Mouse (Mus musculus) midbrain, postnatal 0 days (tissue): Measurements from ENCODE around the gene Inca1. TPM values are rescaled to one million over a fixed set of nuclear protein-coding genes. Genes with fewer than 3 reads are reported as not detected.

ENCODE experiments used
- ATAC-seq: fragments of 200-750 bp; cut with Nextera tagmentation; 2 replicates; pipeline ENCODE4 v1.8.0; 2017; ENCODE audit warnings: moderate number of reproducible peaks, mild to moderate bottlenecking, moderate TSS enrichment, moderate library complexity; ENCODE audit not compliant: low FRiP score
- DNase-seq: peaks from one replicate; pipeline ENCODE4 v3.0.0-alpha.2; 2015; ENCODE audit warnings: low spot score
- H3K27ac ChIP-seq: fragments of 300-500 bp; sonication (generic); 2 replicates; pipeline ENCODE4 v1.5.1; 2014; ENCODE audit warnings: low read depth, mild to moderate bottlenecking, low read length, mixed read lengths
- H3K27me3 ChIP-seq: fragments of 300-500 bp; sonication (generic); 2 replicates; pipeline ENCODE4 v1.6.1; 2014; ENCODE audit warnings: low read length, control low read depth, mixed read lengths; ENCODE audit not compliant: insufficient read depth
- H3K36me3 ChIP-seq: fragments of 300-500 bp; sonication (generic); 2 replicates; pipeline ENCODE4 v1.6.1; 2014; ENCODE audit warnings: low read length, control low read depth, mixed read lengths; ENCODE audit not compliant: insufficient read depth
- H3K4me1 ChIP-seq: fragments of 300-500 bp; sonication (generic); 2 replicates; pipeline ENCODE4 v1.6.1; 2014; ENCODE audit warnings: mild to moderate bottlenecking, control low read depth, antibody characterized with exemption, low read length, mixed read lengths; ENCODE audit not compliant: insufficient read depth
- H3K4me2 ChIP-seq: fragments of 300-500 bp; sonication (generic); 2 replicates; pipeline ENCODE4 v1.6.1; 2014; ENCODE audit warnings: low read depth, mild to moderate bottlenecking, low read length, mixed read lengths; ENCODE audit not compliant: poor library complexity, severe bottlenecking
- H3K4me3 ChIP-seq: fragments of 300-500 bp; sonication (generic); 2 replicates; pipeline ENCODE4 v1.5.1; 2014; ENCODE audit warnings: low read depth, mild to moderate bottlenecking, low read length, moderate library complexity
- H3K9ac ChIP-seq: fragments of 300-500 bp; sonication (generic); replicated peaks from 2 replicates; pipeline ENCODE4 v1.6.1; 2014; ENCODE audit warnings: mild to moderate bottlenecking, low read length, moderate library complexity, mixed read lengths; ENCODE audit not compliant: poor library complexity, severe bottlenecking
- H3K9me3 ChIP-seq: fragments of 300-500 bp; sonication (generic); 2 replicates; pipeline ENCODE4 v1.6.1; 2016; ENCODE audit warnings: low read length, control low read depth
- CTCF ChIP-seq: IDR thresholded peaks from 2 replicates; pipeline ENCODE4 v1.5.1; 2016; ENCODE audit warnings: antibody characterized with exemption, mild to moderate bottlenecking
- WGBS: fragments of 180-500 bp; shearing (Covaris S2); extraction: QIAGEN DNeasy Blood & Tissue Kit; methylation state at CpG from one replicate; pipeline ENCODE4 v1.1.7; 2014; 5-methylcytosine and 5-hydroxymethylcytosine counted together
- polyA plus RNA-seq: library from polyadenylated mRNA; unstranded; fragments of >200 nt; fragmentation: Nextera tagmentation; extraction: Ambion mirVana; gene quantifications from 2 replicates; pipeline ENCODE4 v1.2.1, GENCODE M21; 2015
- total RNA-seq: library from RNA; depleted of rRNA; stranded (reverse); fragments of >200 nt; gene quantifications from 2 replicates; pipeline ENCODE4 v1.2.3, GENCODE M21; 2014

Inca1 gene
- total and polyA plus RNA-seq, 2 experiments from 2014 or later: 2.1 to 4.8 TPM

- ATAC-seq: no peak
- Histone ChIP-seq H3K9me3 (no peaks in the 10 kb centered on the region), H3K4me2 (no peak overlapping the region), H3K27ac (no peak overlapping the region), H3K27me3 (no peaks in the 10 kb centered on the region), H3K4me3 (no peak overlapping the region), H3K9ac (no peak overlapping the region), H3K4me1 (no peaks in the 10 kb centered on the region), H3K36me3 (no peaks in the 10 kb centered on the region)
- 92% methylated on average over 3 of the region's 3 CpGs for WGBS
- TF ChIP-seq CTCF: no peak
- no peak for DNase-seq
Measured at GRCm38 (mm10) chr11:70741603-70742002, 41.6 kb upstream of the Inca1 start.

DNA sequence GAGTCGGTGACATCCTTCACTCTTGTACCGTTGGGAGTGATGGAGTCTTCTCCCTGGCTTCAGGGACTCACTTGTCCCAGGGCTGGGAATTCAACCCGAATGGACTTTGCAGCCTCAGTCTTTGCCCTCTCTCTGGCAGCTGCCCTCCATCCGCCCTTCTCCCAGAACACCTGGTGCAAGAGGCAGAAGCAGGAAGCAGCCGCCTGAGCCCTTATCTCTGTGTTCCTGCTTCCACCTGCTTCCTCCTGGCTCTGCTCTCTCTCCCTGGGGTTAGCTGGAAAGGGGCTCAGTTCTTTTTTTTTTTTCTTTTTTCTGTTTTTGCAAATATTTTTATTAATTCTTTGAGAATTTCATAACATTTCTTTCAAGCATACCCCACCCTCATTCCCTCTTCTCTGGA is 37.8 kb upstream of the Inca1 start:
- Histone ChIP-seq H3K27me3 (no peaks in the 10 kb centered on the region), H3K4me1 (no peaks in the 10 kb centered on the region), H3K36me3 (no peaks in the 10 kb centered on the region), H3K4me3 (no peak overlapping the region), H3K9me3 (no peaks in the 10 kb centered on the region), H3K9ac (no peak overlapping the region), H3K27ac (no peak overlapping the region), H3K4me2 (no peak overlapping the region)
- TF ChIP-seq CTCF: no peak
- DNase-seq: no peak
- WGBS: 77% methylated on average over 5 of the region's 5 CpGs
- ATAC-seq: no peak

DNA sequence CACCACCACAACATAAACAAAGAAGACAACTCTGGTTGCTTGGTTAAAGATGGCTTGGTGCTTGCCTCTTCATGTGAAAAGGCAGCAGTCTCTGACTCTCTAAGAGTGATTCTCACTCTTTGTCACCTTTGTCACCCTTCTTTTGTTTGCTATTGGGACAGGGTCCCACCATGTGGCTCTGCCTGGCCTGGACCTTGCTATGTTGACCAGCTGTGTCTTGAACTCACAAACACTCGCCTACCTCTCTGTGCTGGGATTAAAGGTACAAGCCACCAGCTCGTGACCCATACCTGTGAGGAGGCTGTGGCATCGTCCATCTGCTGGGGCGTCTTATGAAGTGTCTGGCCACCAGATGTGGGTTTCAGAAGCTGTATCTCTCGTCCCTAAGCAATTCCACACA is 33.3 kb upstream of the Inca1 start:
- Histone ChIP-seq H3K4me1 (no peaks in the 10 kb centered on the region), H3K36me3 (peaks cover 10% of the 10 kb centered on the region), H3K9me3 (no peaks in the 10 kb centered on the region), H3K4me3 (no peak overlapping the region), H3K27me3 (no peaks in the 10 kb centered on the region), H3K27ac (no peak overlapping the region), H3K4me2 (no peak overlapping the region), H3K9ac (no peak overlapping the region)
- 72% methylated on average over 5 of the region's 5 CpGs for WGBS
- TF ChIP-seq CTCF: no peak
- no peak for DNase-seq
- no peak for ATAC-seq

DNA sequence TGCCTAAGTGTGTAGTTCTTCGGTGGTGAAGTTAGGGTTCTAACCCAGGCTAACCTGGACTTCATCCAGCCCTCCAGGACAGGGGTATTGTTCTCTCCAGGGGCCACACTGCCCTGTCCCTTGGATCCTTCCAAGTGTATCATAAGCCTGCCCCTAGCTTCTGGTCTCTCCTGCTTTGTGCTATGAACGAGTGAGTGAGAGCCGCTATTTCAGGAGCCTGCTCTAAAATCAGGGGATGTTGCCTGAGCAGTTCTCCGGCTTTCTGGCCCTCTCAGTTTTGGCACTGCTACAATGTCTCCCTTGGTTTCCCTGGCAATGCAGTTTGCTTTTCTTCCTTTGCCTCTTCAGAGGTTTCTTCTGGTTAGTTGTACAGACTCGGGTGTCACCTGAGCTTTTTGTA is 31.2 kb upstream of the Inca1 start:
- no peak for TF ChIP-seq CTCF
- Histone ChIP-seq H3K27ac (peak overlapping the region; percentile 27; the same call in 1 of the 2 replicates), H3K9ac (no peak overlapping the region), H3K4me3 (no peak overlapping the region), H3K9me3 (no peaks in the 10 kb centered on the region), H3K27me3 (no peaks in the 10 kb centered on the region), H3K36me3 (peaks cover 30% of the 10 kb centered on the region), H3K4me1 (no peaks in the 10 kb centered on the region), H3K4me2 (no peak overlapping the region)
- DNase-seq: peak; percentile 65
- no peak for ATAC-seq
- 54% methylated on average over 5 of the region's 5 CpGs for WGBS

DNA sequence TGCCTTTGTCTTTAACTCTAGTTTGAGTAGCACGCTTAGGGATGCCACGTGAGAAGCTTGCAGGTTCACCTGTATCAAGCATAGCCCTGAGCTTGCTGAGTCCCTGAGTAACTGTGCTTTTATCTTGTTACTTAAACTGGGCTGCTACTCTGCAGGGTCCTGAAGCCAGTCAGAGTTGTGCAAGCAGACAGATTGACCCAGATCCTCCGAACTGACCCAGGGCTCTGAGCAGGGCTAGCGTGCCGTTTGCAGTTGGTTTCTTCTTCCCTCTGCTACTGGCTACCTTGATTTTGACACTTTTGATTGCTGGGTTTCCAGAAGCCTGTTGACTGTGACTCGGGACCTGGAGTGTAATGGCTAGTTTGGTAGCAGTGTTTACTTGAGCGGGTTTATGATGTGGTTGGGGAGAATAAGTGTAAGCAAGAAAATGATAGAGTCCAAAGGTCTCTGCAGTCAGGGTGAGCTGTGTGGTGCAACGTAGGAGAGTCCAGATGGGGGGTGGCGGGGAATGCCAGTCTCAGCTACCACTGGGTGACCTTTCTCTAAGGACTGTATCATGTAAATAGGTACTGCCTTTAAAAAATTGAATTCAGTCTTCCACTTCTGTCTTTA is 30.6 kb upstream of the Inca1 start:
- H3K4me3 ChIP-seq: no peak overlapping the region
- no peaks in the 10 kb centered on the region for H3K27me3 ChIP-seq
- ATAC-seq: no peak
- peaks cover 36% of the 10 kb centered on the region for H3K36me3 ChIP-seq
- WGBS: 80% methylated on average over 9 of the region's 9 CpGs
- no peak overlapping the region for H3K9ac ChIP-seq
- H3K4me1 ChIP-seq: no peaks in the 10 kb centered on the region
- no peak for DNase-seq
- H3K27ac ChIP-seq: peak overlapping the region; percentile 27; the same call in 1 of the 2 replicates
- no peaks in the 10 kb centered on the region for H3K9me3 ChIP-seq
- TF ChIP-seq CTCF: no peak
- no peak overlapping the region for H3K4me2 ChIP-seq

- ATAC-seq (no peak), DNase-seq (no peak)
- Histone ChIP-seq H3K4me2 (no peak overlapping the region), H3K9ac (no peak overlapping the region), H3K9me3 (no peaks in the 10 kb centered on the region), H3K27me3 (no peaks in the 10 kb centered on the region), H3K4me1 (no peaks in the 10 kb centered on the region), H3K27ac (no peak overlapping the region), H3K36me3 (peaks cover 59% of the 10 kb centered on the region), H3K4me3 (no peak overlapping the region)
- 93% methylated on average over 5 of the region's 5 CpGs for WGBS
- TF ChIP-seq CTCF: no peak
Measured at GRCm38 (mm10) chr11:70727385-70727784, 27.4 kb upstream of the Inca1 start.
